ENCODE assay signal across 9 mouse cellular contexts in genomic region chr14:56793243-56793642, GRCm38 (mm10). TPM values are rescaled to one million over a fixed set of nuclear protein-coding genes. Genes with fewer than 3 reads are reported as not detected.
DNase-seq lines count a peak whose midpoint lies in the region; ATAC-seq and TF ChIP-seq lines count a peak whose summit lies in the region.
"Had no signal": no experiment of that assay in that cellular context is flagged by ENCODE, and none has a peak within 500 bp of the region (broad histone marks: within the 10 kb centered on the region; RNA-seq: fewer than 3 reads in every experiment).

No protein-coding gene starts in this region.

- H3K9me3 ChIP-seq in forebrain, embryonic 11.5 days (ENCODE audit: control insufficient read depth, low read length) = no peaks in the 10 kb centered on the region
- H3K9me3 ChIP-seq in forebrain, embryonic 16.5 days (ENCODE audit: control insufficient read depth, low read length) = no peaks in the 10 kb centered on the region
- no peaks in the 10 kb centered on the region for H3K9me3 ChIP-seq in neural tube, embryonic 15.5 days (replicated peaks)
- H3K9me3 ChIP-seq: hindbrain, embryonic 15.5 days had no signal

- peaks cover 5% of the 10 kb centered on the region; the same call in 1 of the 2 replicates for H3K36me3 ChIP-seq in forebrain, embryonic 11.5 days (ENCODE audit: control insufficient read depth, insufficient read depth, low read length)
- peaks cover 17% of the 10 kb centered on the region for H3K36me3 ChIP-seq in forebrain, embryonic 16.5 days (ENCODE audit: control insufficient read depth, insufficient read depth)
- peaks cover 46% of the 10 kb centered on the region for H3K36me3 ChIP-seq in neural tube, embryonic 15.5 days
- H3K36me3 ChIP-seq in thymus, adult 2 months (ENCODE audit: control insufficient read depth, insufficient read depth, low read length) = peaks cover 41% of the 10 kb centered on the region

- 58% methylated on average over 2 of the region's 2 CpGs for WGBS in forebrain, embryonic 11.5 days
- WGBS in forebrain, embryonic 16.5 days = 36% methylated on average over 2 of the region's 2 CpGs
- 55% methylated on average over 2 of the region's 2 CpGs for WGBS in neural tube, embryonic 15.5 days
- WGBS in thymus, adult 2 months = 57% methylated on average over 2 of the region's 2 CpGs

- H3K4me3 ChIP-seq in forebrain, embryonic 11.5 days (ENCODE audit: low read depth, low read length) = no peak overlapping the region
- H3K4me3 ChIP-seq in forebrain, embryonic 16.5 days (replicated peaks; ENCODE audit: low read length) = no peak overlapping the region
- no peak overlapping the region for H3K4me3 ChIP-seq in neural tube, embryonic 15.5 days (replicated peaks)
- no peak overlapping the region for H3K4me3 ChIP-seq in thymus, adult 2 months (ENCODE audit: control insufficient read depth, insufficient read depth, low read length)
- H3K4me3 ChIP-seq: hindbrain, embryonic 15.5 days had no signal

- H3K4me1 ChIP-seq in forebrain, embryonic 11.5 days (replicated peaks; ENCODE audit: control insufficient read depth, insufficient read depth, low read length) = no peaks in the 10 kb centered on the region
- H3K4me1 ChIP-seq in forebrain, embryonic 16.5 days (replicated peaks; ENCODE audit: control insufficient read depth, insufficient read depth, low read length) = no peaks in the 10 kb centered on the region
- H3K4me1 ChIP-seq in neural tube, embryonic 15.5 days = no peaks in the 10 kb centered on the region
- no peaks in the 10 kb centered on the region for H3K4me1 ChIP-seq in thymus, adult 2 months (replicated peaks; ENCODE audit: control insufficient read depth, insufficient read depth, low read length)
- H3K4me1 ChIP-seq: hindbrain, embryonic 15.5 days had no signal

- TF ChIP-seq POLR2A in thymus, adult 2 months (IDR thresholded peaks at IDR 0.05; ENCODE audit: control insufficient read depth, extremely low read depth, insufficient read depth, low read length, poor library complexity) = no peak

- no peak overlapping the region for H3K4me2 ChIP-seq in forebrain, embryonic 11.5 days (ENCODE audit: low read depth, low read length, severe bottlenecking)
- no peak overlapping the region for H3K4me2 ChIP-seq in forebrain, embryonic 16.5 days (ENCODE audit: low read length)
- H3K4me2 ChIP-seq in neural tube, embryonic 15.5 days = no peak overlapping the region
- H3K4me2 ChIP-seq: hindbrain, embryonic 15.5 days had no signal

- DNase-seq in forebrain, embryonic 11.5 days (ENCODE audit: low spot score) = peak; percentile 71
- peak; percentile 40 for DNase-seq in neural tube, embryonic 10.5 days (ENCODE audit: extremely low spot score, low spot score)
- peak; percentile 63 for DNase-seq in cerebellum, adult 9-10 months
- peak; percentile 31 to 37 for DNase-seq in heart, postnatal 36 days
- DNase-seq in lung, postnatal 25 days (ENCODE audit: low spot score) = peak; percentile 48
- peak; percentile 74 for DNase-seq in thymus, adult 2 months

- no peak overlapping the region for H3K9ac ChIP-seq in forebrain, embryonic 11.5 days (ENCODE audit: low read length)
- no peak overlapping the region for H3K9ac ChIP-seq in forebrain, embryonic 16.5 days (replicated peaks; ENCODE audit: low read depth, low read length)
- no peak overlapping the region for H3K9ac ChIP-seq in neural tube, embryonic 15.5 days (replicated peaks)
- H3K9ac ChIP-seq: hindbrain, embryonic 15.5 days had no signal

- H3K27ac ChIP-seq in forebrain, embryonic 11.5 days (ENCODE audit: low read depth, low read length) = no peak overlapping the region
- no peak overlapping the region for H3K27ac ChIP-seq in forebrain, embryonic 16.5 days (ENCODE audit: low read length)
- H3K27ac ChIP-seq in neural tube, embryonic 15.5 days (replicated peaks) = no peak overlapping the region
- H3K27ac ChIP-seq in thymus, adult 2 months (ENCODE audit: control insufficient read depth, insufficient read depth, low read length) = no peak overlapping the region
- H3K27ac ChIP-seq: hindbrain, embryonic 15.5 days had no signal

- no peak for ATAC-seq in forebrain, embryonic 11.5 days (replicated peaks; ENCODE audit: low FRiP score)
- ATAC-seq in forebrain, embryonic 16.5 days = no peak
- no peak for ATAC-seq in neural tube, embryonic 15.5 days (ENCODE audit: low FRiP score)

- intact Hi-C loops in heart, postnatal 36 days (cut with DNase I) = loop anchor here (2.0 to 10.0 kb wide), 4 partner anchors 101 to 418 kb away; no protein-coding TSS in a partner anchor

- H3K27me3 ChIP-seq in forebrain, embryonic 11.5 days (ENCODE audit: control insufficient read depth, insufficient read depth, low read length) = no peaks in the 10 kb centered on the region
- no peaks in the 10 kb centered on the region for H3K27me3 ChIP-seq in forebrain, embryonic 16.5 days (replicated peaks; ENCODE audit: control insufficient read depth, insufficient read depth, low read length)
- H3K27me3 ChIP-seq in neural tube, embryonic 15.5 days (replicated peaks) = no peaks in the 10 kb centered on the region
- H3K27me3 ChIP-seq in thymus, adult 2 months (ENCODE audit: control insufficient read depth, insufficient read depth, low read length) = no peaks in the 10 kb centered on the region
- H3K27me3 ChIP-seq: hindbrain, embryonic 15.5 days had no signal

- no peak for TF ChIP-seq CTCF in thymus, adult 2 months (IDR thresholded peaks at IDR 0.05; ENCODE audit: borderline replicate concordance, control insufficient read depth, extremely low read depth, insufficient read depth, low read length, poor library complexity)

RNA-seq across cellular contexts. Expression of gene Pspc1, which starts 15.1 kb away (rescaled TPM):
- 66.6 and 67.3 TPM in 2 replicates for polyA plus RNA-seq in forebrain, embryonic 11.5 days (2014; fragmentation: Nextera tagmentation; extraction: Ambion mirVana)
- polyA plus RNA-seq in forebrain, embryonic 16.5 days (2015; fragmentation: Nextera tagmentation; extraction: Ambion mirVana) = 36.7 and 48.5 TPM in 2 replicates
- polyA plus RNA-seq in neural tube, embryonic 15.5 days (2015; fragmentation: Nextera tagmentation; extraction: Ambion mirVana) = 34.1 and 39.8 TPM in 2 replicates
- 10 to 100 TPM; 14.9 to 16.2 TPM for total RNA-seq in heart, postnatal 36 days (2021)
- polyA plus RNA-seq in thymus, adult 2 months (2012; rRNA removed) = 10.4 and 12.4 TPM in 2 replicates

RNA-seq across cellular contexts. Expression of gene Zmym5, which starts 18.3 kb away (rescaled TPM):
- polyA plus RNA-seq in forebrain, embryonic 11.5 days (2014; fragmentation: Nextera tagmentation; extraction: Ambion mirVana) = 23.2 and 23.9 TPM in 2 replicates
- 32.4 and 36.0 TPM in 2 replicates for polyA plus RNA-seq in forebrain, embryonic 16.5 days (2015; fragmentation: Nextera tagmentation; extraction: Ambion mirVana)
- polyA plus RNA-seq in neural tube, embryonic 15.5 days (2015; fragmentation: Nextera tagmentation; extraction: Ambion mirVana) = 29.8 and 31.7 TPM in 2 replicates
- 10 to 100 TPM; 23.9 to 26.5 TPM for total RNA-seq in heart, postnatal 36 days (2021)
- polyA plus RNA-seq in thymus, adult 2 months (2012; rRNA removed) = 5.0 and 6.9 TPM in 2 replicates
